In genomic region chr13:6306989-6307917, GRCm38 (mm10) we compare ENCODE assay signal across 14 mouse cellular contexts.
A peak's percentile ranks its signal among the peaks of the same experiment; 100 is the strongest.
DNase-seq lines count a peak whose midpoint lies in the region; ATAC-seq lines count a peak whose summit lies in the region.
"Had no signal": no experiment of that assay in that cellular context is flagged by ENCODE, and none has a peak within 500 bp of the region (broad histone marks: within the 10 kb centered on the region; RNA-seq: fewer than 3 reads in every experiment).

No protein-coding gene starts in this region.

- H3K36me3 ChIP-seq in embryonic facial prominence, embryonic 11.5 days (replicated peaks; ENCODE audit: control insufficient read depth, insufficient read depth, low read depth, low read length), result no peaks in the 10 kb centered on the region
- no peaks in the 10 kb centered on the region for H3K36me3 ChIP-seq in hindbrain, embryonic 12.5 days
- H3K36me3 ChIP-seq in neural tube, embryonic 12.5 days, result no peaks in the 10 kb centered on the region
- no peaks in the 10 kb centered on the region for H3K36me3 ChIP-seq in kidney, embryonic 14.5 days (ENCODE audit: control insufficient read depth, insufficient read depth, low read length)
- H3K36me3 ChIP-seq: kidney, embryonic 15.5 days had no signal

- no peak overlapping the region for H3K4me2 ChIP-seq in embryonic facial prominence, embryonic 11.5 days (ENCODE audit: low read depth, low read length)
- H3K4me2 ChIP-seq in hindbrain, embryonic 12.5 days (replicated peaks), result no peak overlapping the region
- H3K4me2 ChIP-seq in neural tube, embryonic 12.5 days (replicated peaks), result no peak overlapping the region
- H3K4me2 ChIP-seq in kidney, embryonic 14.5 days (replicated peaks; ENCODE audit: low read depth, low read length), result no peak overlapping the region
- H3K4me2 ChIP-seq: kidney, embryonic 15.5 days had no signal

- no peaks in the 10 kb centered on the region for H3K27me3 ChIP-seq in embryonic facial prominence, embryonic 11.5 days (ENCODE audit: control insufficient read depth, insufficient read depth, low read length)
- no peaks in the 10 kb centered on the region for H3K27me3 ChIP-seq in hindbrain, embryonic 12.5 days
- no peaks in the 10 kb centered on the region for H3K27me3 ChIP-seq in neural tube, embryonic 12.5 days (replicated peaks)
- H3K27me3 ChIP-seq in kidney, embryonic 14.5 days (ENCODE audit: control insufficient read depth, insufficient read depth, low read length), result no peaks in the 10 kb centered on the region
- H3K27me3 ChIP-seq: kidney, embryonic 15.5 days; megakaryocyte, embryonic 14.5 days had no signal

- no peaks in the 10 kb centered on the region for H3K4me1 ChIP-seq in embryonic facial prominence, embryonic 11.5 days (ENCODE audit: control insufficient read depth, insufficient read depth, low read length)
- peaks cover 8% of the 10 kb centered on the region; the same call in 1 of the 2 replicates for H3K4me1 ChIP-seq in hindbrain, embryonic 12.5 days
- H3K4me1 ChIP-seq in neural tube, embryonic 12.5 days, result peaks cover 7% of the 10 kb centered on the region; the same call in 1 of the 2 replicates
- H3K4me1 ChIP-seq in kidney, embryonic 14.5 days (ENCODE audit: control insufficient read depth, insufficient read depth, low read length), result no peaks in the 10 kb centered on the region
- H3K4me1 ChIP-seq: kidney, embryonic 15.5 days; megakaryocyte, embryonic 14.5 days had no signal

- no peaks in the 10 kb centered on the region for H3K9me3 ChIP-seq in embryonic facial prominence, embryonic 11.5 days (replicated peaks; ENCODE audit: control insufficient read depth, low read length)
- no peaks in the 10 kb centered on the region for H3K9me3 ChIP-seq in hindbrain, embryonic 12.5 days (replicated peaks)
- H3K9me3 ChIP-seq in neural tube, embryonic 12.5 days, result no peaks in the 10 kb centered on the region
- H3K9me3 ChIP-seq in kidney, embryonic 14.5 days (ENCODE audit: control insufficient read depth, low read length), result no peaks in the 10 kb centered on the region
- H3K9me3 ChIP-seq: kidney, embryonic 15.5 days; megakaryocyte, embryonic 14.5 days had no signal

- no peak overlapping the region for H3K4me3 ChIP-seq in embryonic facial prominence, embryonic 11.5 days (ENCODE audit: low read depth, low read length)
- H3K4me3 ChIP-seq in hindbrain, embryonic 12.5 days, result no peak overlapping the region
- H3K4me3 ChIP-seq in neural tube, embryonic 12.5 days, result no peak overlapping the region
- no peak overlapping the region for H3K4me3 ChIP-seq in kidney, embryonic 14.5 days (ENCODE audit: low read length)
- H3K4me3 ChIP-seq: erythroblast, embryonic 14.5 days; kidney, embryonic 15.5 days; megakaryocyte, embryonic 14.5 days had no signal

- 0 out of 2 replicates have a peak, but pooled peaks have one; percentile 29 for ATAC-seq in embryonic facial prominence, embryonic 11.5 days (replicated peaks; ENCODE audit: insufficient number of reproducible peaks, low FRiP score, low TSS enrichment, low read depth)
- ATAC-seq in hindbrain, embryonic 12.5 days (ENCODE audit: low FRiP score), result peak; percentile 78
- ATAC-seq in neural tube, embryonic 12.5 days (ENCODE audit: low FRiP score, low read depth), result peak; percentile 72
- no peak for ATAC-seq in erythroblast, adult 5-6 weeks (replicated peaks; ENCODE audit: low FRiP score, poor library complexity, severe bottlenecking)
- ATAC-seq in kidney, embryonic 14.5 days (ENCODE audit: low FRiP score, low TSS enrichment), result no peak

- no peak overlapping the region for H3K27ac ChIP-seq in embryonic facial prominence, embryonic 11.5 days (replicated peaks; ENCODE audit: low read depth, low read length)
- no peak overlapping the region for H3K27ac ChIP-seq in hindbrain, embryonic 12.5 days
- no peak overlapping the region for H3K27ac ChIP-seq in neural tube, embryonic 12.5 days
- no peak overlapping the region for H3K27ac ChIP-seq in kidney, embryonic 14.5 days (ENCODE audit: low read depth, low read length)
- H3K27ac ChIP-seq: kidney, embryonic 15.5 days had no signal

- intact Hi-C loops in left cerebral cortex, postnatal 4 days (cut with DNase I), result loop anchor here (10.0 kb wide), 1 partner anchor 1642 kb away; no protein-coding TSS in a partner anchor

- peak; percentile 16 for DNase-seq in left cerebral cortex, postnatal 4 days
- no peak for DNase-seq in left cerebral cortex, adult 18-20 months (ENCODE audit: low spot score in 2 of 2)
- peak; percentile 3 for DNase-seq in embryonic facial prominence, embryonic 11.5 days (ENCODE audit: low spot score)
- DNase-seq: gastrocnemius, postnatal 36 days; heart, postnatal 10 days; lung, adult 2 months; thymus, postnatal 14 days had no signal

- 56% methylated on average over 7 of the region's 7 CpGs for WGBS in embryonic facial prominence, embryonic 11.5 days
- 49% methylated on average over 7 of the region's 7 CpGs for WGBS in hindbrain, embryonic 12.5 days
- 65% methylated on average over 7 of the region's 7 CpGs for WGBS in neural tube, embryonic 12.5 days
- WGBS in kidney, embryonic 14.5 days, result 84% methylated on average over 7 of the region's 7 CpGs

- no peak overlapping the region for H3K9ac ChIP-seq in embryonic facial prominence, embryonic 11.5 days (replicated peaks; ENCODE audit: low read length)
- no peak overlapping the region for H3K9ac ChIP-seq in hindbrain, embryonic 12.5 days
- H3K9ac ChIP-seq in neural tube, embryonic 12.5 days, result no peak overlapping the region
- no peak overlapping the region for H3K9ac ChIP-seq in kidney, embryonic 14.5 days (ENCODE audit: low read depth, low read length)
- H3K9ac ChIP-seq: kidney, embryonic 15.5 days had no signal

Comparison
In these comparisons a context has a peak if more than half of its experiments do, and no peak if none do; other contexts are left out.
1. DNase-seq: peak in left cerebral cortex, postnatal 4 days (single experiment) and embryonic facial prominence, embryonic 11.5 days (single experiment); none in left cerebral cortex, adult 18-20 months (0 of 2).
2. ATAC-seq: peak in embryonic facial prominence, embryonic 11.5 days (single experiment), hindbrain, embryonic 12.5 days (single experiment) and neural tube, embryonic 12.5 days (single experiment); none in erythroblast, adult 5-6 weeks (single experiment) and kidney, embryonic 14.5 days (single experiment).